Mouse (Mus musculus): Measurements from ENCODE around the gene Nsmce4a. TPM values are rescaled to one million over a fixed set of nuclear protein-coding genes. Genes with fewer than 3 reads are reported as not detected.

Nsmce4a gene
- 128 to 136 TPM (median 132 TPM) in 4 replicates for total RNA-seq (2023)

GRCm38 (mm10) chr7:130572821-130573220, at the start of gene Nsmce4a:
TSS of gene Nsmce4a (minus strand) at chr7:130573118.

GRCm38 (mm10) chr7:130577388-130578003, 4.6 kb upstream of the Nsmce4a start, which contains the start of gene Tacc2:
TSS of gene Tacc2 (plus strand) at chr7:130577438.

GRCm38 (mm10) chr7:130520049-130520425, 52.9 kb downstream of the Nsmce4a start, which contains the start of gene Ate1:
TSS of gene Ate1 (minus strand) at chr7:130520369.

Other genes starting within 250 kb of the Nsmce4a start
- 38.5 to 42.8 TPM (median 40.5 TPM) in 4 replicates for gene Ate1, start 52.7 kb downstream of the Nsmce4a start, total RNA-seq (2023)
- gene Tacc2, start 4.3 kb upstream of the Nsmce4a start, total RNA-seq (2023), result 1.1 to 2.0 TPM (median 1.4 TPM) in 4 replicates
- not detected in 4 replicates for gene Btbd16, start 201.0 kb upstream of the Nsmce4a start, total RNA-seq (2023)

Data from B cell, adult 62 days (primary cell).